Mouse (Mus musculus) frontal cortex, postnatal 10 days (tissue): ENCODE measurements at regions not wholly inside any gene's neighbourhood (a gene's known extent, or its start where the extent isn't known, plus 50 kb on each side); places are given as distances from the start of the nearest gene placed in this dataset.
"Not testable (repeated sequence)": the region's sequence is repeated elsewhere in the genome, so short reads cannot be mapped to it uniquely, and the experiment has no call there.

Experiments used
- DNase-seq, 2 experiments: peaks; one replicate each; pipeline ENCODE4 v3.0.0; 2022; ENCODE audit warnings: low spot score in 2 of 2, mixed read lengths in 1 of 2

DNA sequence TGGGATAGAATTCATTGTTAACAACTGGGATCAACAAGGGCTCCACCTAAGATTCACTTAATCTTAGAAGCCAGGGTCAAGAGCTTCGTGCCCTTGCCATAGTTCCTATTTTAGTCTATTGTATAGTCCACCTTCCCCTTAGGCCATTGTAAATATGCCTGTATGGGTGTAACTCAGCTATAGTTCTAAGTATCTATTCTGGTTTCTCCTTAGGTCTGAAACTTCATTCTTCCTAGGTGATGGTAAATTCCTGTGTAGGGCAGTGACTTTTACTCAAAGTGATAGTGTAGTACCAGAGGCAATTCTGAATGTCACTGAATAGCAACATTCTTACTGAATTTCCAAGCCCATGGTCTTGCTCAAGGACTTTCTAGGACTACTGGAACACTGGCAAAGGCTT lies 989.4 kb downstream of the Ankrd7 start:
- not testable (repeated sequence) for DNase-seq

DNA sequence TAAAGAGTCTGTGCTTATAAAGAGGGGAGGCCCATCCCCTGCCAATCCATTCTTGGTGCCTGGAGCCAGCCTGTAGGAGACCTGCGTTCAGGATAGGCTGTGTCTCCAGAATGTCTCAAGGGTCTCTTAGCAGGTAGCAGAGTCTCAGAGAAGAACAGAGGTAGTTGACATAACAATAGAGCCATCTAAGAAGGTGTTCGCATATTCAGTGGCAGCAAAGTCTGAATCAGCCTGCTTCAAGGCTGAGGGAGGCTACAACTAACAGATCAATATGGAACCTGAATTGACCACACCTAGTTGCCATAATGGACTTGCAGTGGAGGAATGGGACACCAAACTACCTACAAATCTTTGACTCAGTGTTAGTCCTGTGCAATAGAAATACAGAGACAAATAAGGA lies 998.0 kb downstream of the Ankrd7 start:
- DNase-seq: no peak

DNA sequence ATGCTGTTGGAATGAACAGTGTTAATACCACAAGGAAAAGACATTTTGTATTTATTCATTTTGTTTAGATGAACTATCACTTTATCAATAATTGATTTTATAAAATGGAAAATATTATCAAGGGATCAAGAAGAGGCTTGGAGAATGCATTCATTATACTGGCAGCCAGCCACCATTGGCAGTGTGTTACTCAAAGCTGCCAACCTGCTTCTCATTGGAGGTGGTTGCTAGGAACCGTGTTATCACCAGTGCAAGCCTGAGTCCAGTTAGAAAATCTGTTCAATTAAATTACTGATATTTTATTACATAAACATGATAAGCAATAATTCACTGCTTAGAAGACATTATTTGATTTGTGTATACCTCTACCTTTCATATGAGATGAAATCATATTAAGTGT lies 1003.6 kb downstream of the Ankrd7 start:
- DNase-seq: no peak

DNA sequence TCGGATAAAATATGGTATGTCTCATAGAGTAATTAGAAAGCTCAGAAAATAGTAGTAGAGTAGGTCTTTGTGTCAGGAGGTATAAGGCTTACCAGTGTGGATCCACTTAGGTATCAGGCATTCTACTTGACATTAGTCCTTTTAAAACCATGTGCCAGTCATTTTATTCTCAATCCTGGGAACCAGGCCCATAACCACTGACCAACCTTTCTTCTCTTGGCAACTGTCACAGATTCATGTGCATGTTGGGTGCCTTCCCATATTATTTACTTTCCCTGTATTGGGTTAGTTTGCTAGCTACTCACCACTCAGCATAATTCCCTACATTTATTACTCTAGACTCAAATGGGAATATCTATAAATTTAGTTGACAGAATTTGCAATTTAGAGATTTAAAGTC lies 1045.1 kb downstream of the Ankrd7 start:
- no peak for DNase-seq

DNA sequence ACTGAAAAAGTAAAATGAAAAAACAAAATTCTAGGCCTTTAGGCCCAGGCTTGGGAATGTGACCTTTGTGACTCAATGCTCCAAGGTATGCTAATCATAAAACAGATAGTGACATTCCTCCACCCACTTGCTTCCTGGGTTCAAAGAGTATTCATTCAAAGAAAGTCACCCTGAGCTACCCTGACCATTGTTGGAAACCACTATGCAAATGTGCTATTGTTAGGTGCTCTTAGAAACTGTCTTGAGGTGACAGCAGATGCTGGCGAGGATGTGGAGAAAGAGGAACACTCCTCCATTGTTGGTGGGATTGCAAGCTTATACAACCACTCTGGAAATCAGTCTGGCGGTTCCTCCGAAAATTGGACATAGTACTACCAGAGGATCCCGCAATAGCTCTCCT lies 1075.7 kb downstream of the Ankrd7 start:
- DNase-seq: not testable (repeated sequence)

DNA sequence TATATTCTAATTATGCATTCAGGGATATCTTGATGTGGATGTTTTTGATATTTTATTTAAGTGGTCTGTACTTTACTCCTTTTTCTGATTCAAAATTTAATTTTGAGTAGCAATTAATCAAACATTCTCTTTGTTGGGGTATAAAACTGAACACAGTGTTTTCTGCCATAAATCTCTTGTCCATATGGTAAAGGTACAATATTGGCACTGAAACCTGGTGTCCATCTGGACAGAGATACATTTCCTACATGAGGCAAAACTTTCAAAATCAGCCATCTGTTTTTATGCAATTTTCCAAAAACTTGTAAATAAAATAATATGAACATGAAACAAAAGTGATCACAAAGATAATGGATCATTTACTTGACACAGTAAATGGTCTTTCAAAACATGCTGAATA lies 1078.2 kb downstream of the Ankrd7 start:
- no peak for DNase-seq

DNA sequence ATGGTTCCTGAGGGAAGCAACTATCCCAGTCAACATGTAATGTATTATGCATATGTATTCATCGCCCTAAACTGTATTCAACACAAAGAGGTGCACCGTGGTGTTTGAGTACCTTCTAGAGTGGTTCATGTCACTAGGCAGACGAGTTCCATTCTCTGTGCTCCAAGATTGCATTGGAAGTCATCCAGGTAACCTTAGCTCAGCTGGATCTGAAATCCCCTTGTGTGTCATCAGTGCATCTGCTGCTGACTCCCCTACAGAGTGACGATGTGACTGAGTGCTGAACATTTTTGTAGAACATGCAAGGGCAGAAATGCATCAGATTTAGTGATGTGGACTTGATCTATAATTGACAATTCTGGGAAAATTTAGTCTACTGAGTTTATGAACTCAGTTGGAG lies 1079.6 kb downstream of the Ankrd7 start:
- DNase-seq: no peak

DNA sequence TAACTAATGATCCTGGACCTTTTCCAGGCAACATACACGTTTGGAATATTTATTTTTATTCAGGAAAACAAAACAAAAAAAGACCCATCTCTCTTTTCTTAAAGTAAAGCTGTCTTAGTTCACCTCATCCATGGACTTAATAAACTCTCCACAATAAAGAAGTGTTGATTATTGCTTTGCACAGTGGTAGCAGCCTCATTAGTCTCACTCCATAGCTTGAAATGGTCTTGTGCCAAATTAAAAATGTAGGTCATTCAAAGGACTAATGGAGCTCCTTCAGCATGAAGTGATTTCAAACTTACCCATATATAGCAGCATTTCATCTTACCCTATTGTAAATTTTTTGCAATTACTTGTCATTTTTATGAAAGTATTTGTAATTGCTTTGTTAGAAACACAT lies 1109.8 kb downstream of the Ankrd7 start:
- DNase-seq: no peak

DNA sequence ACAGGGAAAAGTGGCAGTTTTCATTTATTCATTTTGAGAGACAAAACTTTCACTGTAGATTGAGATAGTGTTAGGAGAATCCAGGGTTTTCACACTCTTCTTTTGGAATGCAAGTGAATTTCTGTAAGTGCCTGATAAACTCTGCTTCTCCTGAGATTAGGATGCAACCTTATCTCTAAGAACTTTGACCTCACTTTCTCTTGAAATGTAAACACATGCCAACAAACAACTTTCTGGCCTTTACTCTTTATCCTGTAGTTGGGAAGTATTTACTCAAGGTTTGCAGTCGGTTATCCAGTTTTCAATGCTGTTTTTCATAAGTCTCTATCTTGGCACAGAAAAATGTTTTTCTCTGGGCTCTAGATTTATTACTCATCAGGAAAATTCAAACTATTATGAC lies 1125.7 kb downstream of the Ankrd7 start:
- DNase-seq: no peak

DNA sequence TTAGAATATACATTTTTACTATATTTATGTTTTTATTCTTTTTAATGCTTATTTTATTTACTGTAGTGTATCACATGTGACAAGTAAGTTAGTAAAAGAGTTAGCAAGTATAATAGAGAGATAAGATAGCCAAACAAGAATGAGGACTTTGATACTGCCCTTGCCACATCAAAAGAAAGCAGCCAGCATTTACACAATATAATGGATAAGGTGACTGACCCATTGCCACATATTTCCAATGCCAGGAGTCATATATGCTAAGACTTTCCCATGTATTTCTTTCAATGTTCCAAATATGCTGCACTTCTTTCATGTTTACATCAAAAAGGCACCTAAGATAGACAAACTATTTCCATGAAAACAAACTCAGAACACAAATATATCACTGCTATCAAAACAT lies 1162.3 kb downstream of the Ankrd7 start:
- no peak for DNase-seq

DNA sequence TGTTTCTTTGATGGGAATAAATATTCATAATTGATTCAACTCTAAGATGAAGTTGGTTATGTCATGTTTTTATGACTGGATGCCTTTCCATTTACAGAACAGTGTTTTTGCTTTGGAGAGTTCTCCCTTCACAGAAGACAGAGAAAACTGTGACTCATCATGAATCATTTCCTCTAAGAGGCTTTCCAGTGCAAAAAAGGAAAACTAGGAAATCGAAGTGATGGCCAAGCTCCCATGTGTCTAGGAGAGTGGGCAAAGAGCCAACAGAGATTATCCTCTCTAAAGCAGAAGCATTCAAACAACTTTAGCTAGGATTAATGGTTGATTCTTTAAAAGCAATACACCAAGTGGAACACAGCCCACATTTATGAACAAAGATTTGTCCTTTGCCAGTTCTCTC lies 1171.7 kb downstream of the Ankrd7 start:
- DNase-seq: peak in 1 of 2 experiments; percentile 4

DNA sequence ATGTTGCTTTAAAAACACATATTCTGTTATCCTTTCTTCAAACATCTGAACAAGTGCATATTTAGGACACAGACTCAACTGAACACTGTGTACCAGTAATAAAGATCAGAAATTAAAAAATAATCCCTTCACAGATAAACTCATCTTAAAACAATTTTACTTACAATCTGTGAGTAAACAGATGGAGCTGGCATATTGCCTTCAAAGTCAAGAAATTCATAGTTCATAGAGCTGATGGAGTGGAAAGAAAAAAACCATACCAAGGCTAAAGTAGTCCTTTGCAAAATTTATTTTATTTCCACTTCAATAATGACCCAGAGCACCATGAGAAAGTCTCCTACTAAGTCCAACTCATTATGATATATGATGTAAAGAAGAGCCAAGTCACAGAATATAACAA lies 1136.6 kb upstream of the Kcnd2 start:
- no peak for DNase-seq

DNA sequence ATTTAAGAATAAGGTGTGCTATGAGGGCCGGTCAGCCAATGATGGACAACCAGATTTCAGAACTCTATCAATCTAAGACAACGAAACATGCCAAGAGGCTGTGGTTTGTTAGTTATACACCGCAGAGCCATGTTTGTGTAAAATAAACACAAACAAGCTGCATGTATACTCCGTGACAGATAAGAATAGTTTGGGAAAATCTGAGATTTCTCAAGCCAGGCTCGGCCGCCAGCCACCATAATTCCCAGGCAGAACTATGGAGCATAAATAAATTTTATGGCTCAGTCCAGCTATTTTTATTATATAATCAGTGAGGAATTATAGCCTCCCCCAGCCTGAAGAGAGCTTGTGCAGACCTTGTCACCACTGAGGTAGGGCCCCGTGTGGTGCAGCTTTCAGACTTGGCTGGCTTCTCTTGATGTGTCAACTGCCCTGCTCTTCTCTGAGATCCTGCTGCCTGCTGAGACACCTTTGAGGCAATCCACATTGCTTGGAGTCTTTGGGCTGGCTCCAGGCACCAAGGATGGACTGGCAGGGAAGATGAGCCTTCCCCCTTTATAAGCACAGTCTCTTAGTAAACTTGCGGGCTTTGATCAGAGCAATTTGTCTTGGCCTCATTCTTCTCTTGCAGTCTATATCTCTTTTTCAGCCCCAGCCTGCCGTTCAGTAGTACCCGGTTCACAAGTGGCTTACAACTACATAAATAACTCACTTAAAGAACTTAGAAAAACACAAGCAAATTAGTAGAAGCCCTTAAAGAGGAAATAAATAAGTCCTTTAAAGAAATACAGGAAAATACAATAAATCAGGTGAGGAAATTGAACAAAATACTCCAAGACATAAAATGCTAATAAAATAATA lies 1123.0 kb upstream of the Kcnd2 start:
- no peak for DNase-seq

DNA sequence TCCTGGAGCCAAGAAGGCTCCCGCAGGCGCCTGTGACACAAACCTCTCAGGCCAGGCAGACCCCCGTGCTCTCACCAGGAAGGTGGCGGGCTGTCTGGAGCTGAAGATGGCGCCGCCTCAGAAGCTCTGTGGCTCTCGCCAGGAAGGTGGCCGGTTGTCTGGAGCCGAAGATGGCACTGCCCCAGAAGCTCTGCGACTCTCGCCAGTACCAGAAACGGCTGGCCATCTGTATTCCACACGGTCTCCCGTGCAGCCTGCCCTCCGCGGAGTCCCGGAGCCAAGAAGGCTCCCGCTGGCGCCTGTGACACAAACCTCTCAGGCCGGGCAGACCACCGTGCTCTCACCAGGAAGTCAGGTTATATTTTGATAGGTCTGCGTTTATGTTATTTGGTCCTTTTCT lies 1081.3 kb upstream of the Kcnd2 start:
- DNase-seq: not testable (repeated sequence)

DNA sequence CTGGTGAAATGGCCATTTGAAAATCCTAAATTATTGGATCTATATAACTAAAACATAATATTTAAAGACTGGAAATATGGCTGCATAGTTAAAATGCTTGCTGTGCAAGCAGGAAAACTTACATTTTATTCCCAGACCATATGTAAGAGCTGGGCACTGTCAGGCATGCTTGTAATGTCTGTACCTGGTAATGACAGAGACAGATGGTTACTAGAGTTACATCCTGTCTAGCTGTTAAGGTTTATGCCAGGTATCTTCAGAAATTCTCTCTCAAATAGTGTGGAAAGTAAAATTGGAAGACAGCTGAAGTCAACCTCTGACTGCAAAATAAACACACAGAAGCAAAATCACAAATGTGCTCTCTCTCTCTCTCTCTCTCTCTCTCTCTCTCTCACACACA lies 1077.8 kb upstream of the Kcnd2 start:
- DNase-seq: no peak
